Mouse (Mus musculus) cerebellum, adult 8-10 months (tissue): ENCODE results near the gene Cpne5.

Source experiments
- DNase-seq: peaks from one replicate; pipeline ENCODE4 v3.0.0; 2022

The Cpne5 gene

GRCm38 (mm10) chr17:29167371-29167770 lies 70.6 kb downstream of the Cpne5 start:
- DNase-seq: no peak

GRCm38 (mm10) chr17:29165967-29166578 lies 71.9 kb downstream of the Cpne5 start:
- DNase-seq: no peak

GRCm38 (mm10) chr17:29165452-29165851 lies 72.5 kb downstream of the Cpne5 start:
- DNase-seq: no peak

GRCm38 (mm10) chr17:29164469-29165111 lies 73.4 kb downstream of the Cpne5 start:
- DNase-seq: no peak

- no peak for DNase-seq
Measured at GRCm38 (mm10) chr17:29162334-29162733, 75.6 kb downstream of the Cpne5 start.

- DNase-seq: no peak
Measured at GRCm38 (mm10) chr17:29159743-29160455, 78.1 kb downstream of the Cpne5 start.

- no peak for DNase-seq
Measured at GRCm38 (mm10) chr17:29159320-29159719, 78.6 kb downstream of the Cpne5 start.

- no peak for DNase-seq
Measured at GRCm38 (mm10) chr17:29158899-29159298, 79.1 kb downstream of the Cpne5 start.

GRCm38 (mm10) chr17:29156866-29157265 lies 81.1 kb downstream of the Cpne5 start:
- no peak for DNase-seq

GRCm38 (mm10) chr17:29156396-29156795 lies 81.6 kb downstream of the Cpne5 start:
- DNase-seq: no peak

- DNase-seq: no peak
Measured at GRCm38 (mm10) chr17:29155355-29156135, 82.4 kb downstream of the Cpne5 start.

- no peak for DNase-seq
Measured at GRCm38 (mm10) chr17:29154247-29154646, 83.7 kb downstream of the Cpne5 start.

- DNase-seq: no peak
Measured at GRCm38 (mm10) chr17:29152547-29152946, 85.4 kb downstream of the Cpne5 start.

- no peak for DNase-seq
Measured at GRCm38 (mm10) chr17:29149766-29150165, 88.2 kb downstream of the Cpne5 start.

GRCm38 (mm10) chr17:29147773-29148172 lies 90.2 kb downstream of the Cpne5 start:
- no peak for DNase-seq

GRCm38 (mm10) chr17:29147273-29147672 lies 90.7 kb downstream of the Cpne5 start:
- no peak for DNase-seq

- DNase-seq: no peak
Measured at GRCm38 (mm10) chr17:29145101-29145500, 92.9 kb downstream of the Cpne5 start.

- no peak for DNase-seq
Measured at GRCm38 (mm10) chr17:29143266-29143665, 94.7 kb downstream of the Cpne5 start.

- DNase-seq: no peak
Measured at GRCm38 (mm10) chr17:29141577-29141976, 96.4 kb downstream of the Cpne5 start.

- no peak for DNase-seq
Measured at GRCm38 (mm10) chr17:29137906-29138305, 100.1 kb downstream of the Cpne5 start.

- peak; percentile 33 for DNase-seq
Measured at GRCm38 (mm10) chr17:29136236-29136635, 101.7 kb downstream of the Cpne5 start.

- DNase-seq: no peak
Measured at GRCm38 (mm10) chr17:29135066-29135465, 102.9 kb downstream of the Cpne5 start.

GRCm38 (mm10) chr17:29129341-29129740 lies 108.6 kb downstream of the Cpne5 start:
- no peak for DNase-seq
